Mouse (Mus musculus): ENCODE measurements around the gene Nfkbiz.

Nfkbiz gene

DNA sequence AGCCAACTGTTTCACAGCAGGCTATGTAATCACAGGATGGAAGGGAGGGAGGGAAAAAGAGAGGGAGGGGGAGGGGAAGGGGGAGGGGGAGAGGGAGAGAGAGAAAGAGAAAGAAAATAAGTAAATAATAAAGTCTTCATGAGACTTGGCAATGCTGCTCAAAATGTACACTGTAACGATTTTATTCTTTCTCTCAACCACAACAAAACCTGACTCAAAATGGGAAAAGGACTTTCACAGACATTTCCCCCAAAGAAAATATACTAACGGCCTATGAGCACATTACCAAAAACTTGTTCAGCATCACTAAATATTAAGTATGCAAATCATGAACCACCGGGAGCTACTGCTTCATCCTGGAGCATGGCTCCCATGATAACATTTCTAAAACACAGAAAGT, 54.8 kb downstream of the Nfkbiz start:
- TF ChIP-seq NANOG (IDR thresholded peaks at IDR 0.05; ENCODE audit: borderline replicate concordance, low read length) (no peak), POU5F1 (IDR thresholded peaks at IDR 0.05; ENCODE audit: borderline replicate concordance, low read length) (no peak), CTCF (conservative IDR thresholded peaks at IDR 0.05; ENCODE audit: low read length) (no peak)
- 0 out of 2 replicates have a peak, but pooled peaks cover 2% of the 10 kb centered on the region for H3K27me3 ChIP-seq (ENCODE audit: insufficient read depth, low read length)

DNA sequence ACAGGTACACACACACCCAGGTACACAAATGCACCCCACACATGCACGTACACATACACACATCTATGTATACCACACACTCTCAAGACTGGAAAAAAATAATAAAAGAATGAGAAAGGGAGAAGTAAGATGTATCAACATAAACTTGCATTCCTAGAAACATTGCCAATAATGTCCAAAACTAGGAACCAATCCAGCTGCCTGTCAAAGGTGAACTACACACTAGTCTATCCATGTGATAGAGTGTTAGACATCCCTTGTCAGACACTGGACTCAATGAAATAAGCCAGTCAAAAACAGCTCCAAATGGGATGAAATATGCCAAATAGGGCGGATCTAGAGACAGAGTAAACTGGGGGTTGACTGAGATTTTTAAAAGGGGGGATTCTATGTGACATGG, 55.8 kb downstream of the Nfkbiz start:
- Histone ChIP-seq H3K36me3 (ENCODE audit: insufficient read depth, low read length) (no peaks in the 10 kb centered on the region), H3K9me3 (ENCODE audit: low read length) (peaks cover 13% of the 10 kb centered on the region), H3K27me3 (ENCODE audit: insufficient read depth, low read length) (0 out of 2 replicates have a peak, but pooled peaks cover 2% of the 10 kb centered on the region), H3K4me3 (replicated peaks; ENCODE audit: low read length) (no peak overlapping the region), H3K4me1 (replicated peaks; ENCODE audit: low read depth, low read length) (peaks cover 12% of the 10 kb centered on the region)
- TF ChIP-seq CTCF (conservative IDR thresholded peaks at IDR 0.05; ENCODE audit: low read length) = no peak
- no peak for TF ChIP-seq NANOG (IDR thresholded peaks at IDR 0.05; ENCODE audit: borderline replicate concordance, low read length)
- no peak for TF ChIP-seq POU5F1 (IDR thresholded peaks at IDR 0.05; ENCODE audit: borderline replicate concordance, low read length)

More for the DNA sequence above, 54.8 kb downstream of the Nfkbiz start:
- no peaks in the 10 kb centered on the region for H3K36me3 ChIP-seq (ENCODE audit: insufficient read depth, low read length)
- H3K9me3 ChIP-seq (ENCODE audit: low read length) = peaks cover 15% of the 10 kb centered on the region
- no peak overlapping the region for H3K4me3 ChIP-seq (replicated peaks; ENCODE audit: low read length)
- peaks cover 12% of the 10 kb centered on the region for H3K4me1 ChIP-seq (replicated peaks; ENCODE audit: low read depth, low read length)

DNA sequence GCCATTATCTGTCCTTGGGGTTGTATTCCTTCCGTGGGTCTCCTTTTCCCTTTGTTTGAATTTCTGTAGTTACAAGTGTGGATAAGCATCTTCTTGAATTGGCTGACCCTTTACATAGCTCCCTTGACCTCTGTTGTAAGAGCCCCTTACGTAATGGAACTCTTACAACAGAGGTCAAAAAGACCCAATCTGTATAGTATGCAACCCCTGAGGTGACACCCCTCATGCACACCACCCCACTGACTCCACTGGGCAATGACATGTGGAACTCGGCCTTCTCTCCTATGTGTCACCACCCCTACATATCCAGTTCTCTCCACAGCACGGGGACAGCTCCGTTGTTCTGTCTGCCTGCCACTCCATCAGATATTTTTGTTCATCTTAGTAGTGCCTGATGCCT, 56.9 kb downstream of the Nfkbiz start:
- no peak overlapping the region for H3K4me3 ChIP-seq (replicated peaks; ENCODE audit: low read length)

DNA sequence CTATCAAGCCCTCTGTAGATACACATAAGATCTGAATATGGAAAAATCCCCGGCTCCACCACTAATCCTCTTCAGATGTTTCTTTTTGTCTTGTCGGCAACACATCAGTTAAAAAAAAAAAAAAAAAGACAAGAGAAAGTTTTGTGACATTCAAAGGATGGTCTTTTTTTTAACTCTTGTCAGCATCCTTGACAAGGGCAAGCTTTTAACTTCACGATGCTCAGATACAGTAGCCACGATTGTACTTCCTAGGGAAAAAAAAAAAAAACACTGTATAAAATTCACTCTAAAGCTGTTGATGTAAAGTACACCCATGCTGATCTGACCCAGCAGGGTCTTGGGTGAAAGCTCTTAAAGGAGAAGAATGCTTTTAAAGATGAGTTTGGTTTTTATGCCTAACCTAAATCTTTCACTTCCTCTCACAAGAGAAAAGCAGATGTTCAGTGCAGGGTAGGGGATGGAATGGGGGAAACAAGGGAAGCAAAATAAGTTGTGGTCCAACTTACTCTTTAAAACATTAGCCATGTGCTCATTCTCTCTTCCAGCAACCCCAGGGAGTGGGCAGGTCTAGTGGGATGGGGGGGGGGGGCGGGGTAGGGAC, 57.6 kb downstream of the Nfkbiz start:
- Histone ChIP-seq H3K9me3 (ENCODE audit: low read length) (peaks cover 3% of the 10 kb centered on the region; the same call in 1 of the 2 replicates), H3K4me1 (replicated peaks; ENCODE audit: low read depth, low read length) (peaks cover 10% of the 10 kb centered on the region), H3K36me3 (ENCODE audit: insufficient read depth, low read length) (no peaks in the 10 kb centered on the region), H3K4me3 (replicated peaks; ENCODE audit: low read length) (no peak overlapping the region), H3K27me3 (ENCODE audit: insufficient read depth, low read length) (0 out of 2 replicates have a peak, but pooled peaks cover 2% of the 10 kb centered on the region)
- TF ChIP-seq POU5F1 (IDR thresholded peaks at IDR 0.05; ENCODE audit: borderline replicate concordance, low read length) (no peak), NANOG (IDR thresholded peaks at IDR 0.05; ENCODE audit: borderline replicate concordance, low read length) (no peak), CTCF (conservative IDR thresholded peaks at IDR 0.05; ENCODE audit: low read length) (no peak)

More for the DNA sequence above, 56.9 kb downstream of the Nfkbiz start:
- TF ChIP-seq NANOG (IDR thresholded peaks at IDR 0.05; ENCODE audit: borderline replicate concordance, low read length) (no peak), POU5F1 (IDR thresholded peaks at IDR 0.05; ENCODE audit: borderline replicate concordance, low read length) (no peak), CTCF (conservative IDR thresholded peaks at IDR 0.05; ENCODE audit: low read length) (no peak)
- no peaks in the 10 kb centered on the region for H3K36me3 ChIP-seq (ENCODE audit: insufficient read depth, low read length)
- peaks cover 10% of the 10 kb centered on the region for H3K4me1 ChIP-seq (replicated peaks; ENCODE audit: low read depth, low read length)
- H3K27me3 ChIP-seq (ENCODE audit: insufficient read depth, low read length) = 0 out of 2 replicates have a peak, but pooled peaks cover 2% of the 10 kb centered on the region
- peaks cover 6% of the 10 kb centered on the region; the same call in 1 of the 2 replicates for H3K9me3 ChIP-seq (ENCODE audit: low read length)

DNA sequence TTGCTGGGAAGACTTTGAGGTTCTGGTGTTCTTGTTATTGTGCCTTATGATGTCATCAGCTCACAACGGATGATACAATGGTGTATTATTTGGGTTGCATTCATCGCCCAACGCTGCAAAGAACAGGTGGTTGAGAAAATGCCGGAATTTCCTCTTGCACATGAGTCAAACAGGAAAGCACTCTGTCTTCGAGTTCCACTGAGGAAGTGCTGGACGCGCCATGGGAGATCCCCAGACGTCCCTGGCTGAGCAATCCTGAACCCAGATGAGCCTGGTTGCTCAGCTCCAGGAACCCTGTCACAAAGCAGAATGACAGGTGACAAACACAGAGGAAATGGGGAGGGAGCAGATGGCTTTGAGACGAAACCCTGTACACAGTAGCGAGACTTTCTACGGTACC, 62.4 kb downstream of the Nfkbiz start:
- peaks cover 3% of the 10 kb centered on the region; the same call in 1 of the 2 replicates for H3K9me3 ChIP-seq (ENCODE audit: low read length)
- H3K36me3 ChIP-seq (ENCODE audit: insufficient read depth, low read length) = no peaks in the 10 kb centered on the region
- no peaks in the 10 kb centered on the region for H3K4me1 ChIP-seq (replicated peaks; ENCODE audit: low read depth, low read length)
- no peak overlapping the region for H3K4me3 ChIP-seq (replicated peaks; ENCODE audit: low read length)
- H3K27me3 ChIP-seq (ENCODE audit: insufficient read depth, low read length) = no peaks in the 10 kb centered on the region
- no peak for TF ChIP-seq NANOG (IDR thresholded peaks at IDR 0.05; ENCODE audit: borderline replicate concordance, low read length)
- TF ChIP-seq CTCF (conservative IDR thresholded peaks at IDR 0.05; ENCODE audit: low read length) = no peak
- TF ChIP-seq POU5F1 (IDR thresholded peaks at IDR 0.05; ENCODE audit: borderline replicate concordance, low read length) = no peak

DNA sequence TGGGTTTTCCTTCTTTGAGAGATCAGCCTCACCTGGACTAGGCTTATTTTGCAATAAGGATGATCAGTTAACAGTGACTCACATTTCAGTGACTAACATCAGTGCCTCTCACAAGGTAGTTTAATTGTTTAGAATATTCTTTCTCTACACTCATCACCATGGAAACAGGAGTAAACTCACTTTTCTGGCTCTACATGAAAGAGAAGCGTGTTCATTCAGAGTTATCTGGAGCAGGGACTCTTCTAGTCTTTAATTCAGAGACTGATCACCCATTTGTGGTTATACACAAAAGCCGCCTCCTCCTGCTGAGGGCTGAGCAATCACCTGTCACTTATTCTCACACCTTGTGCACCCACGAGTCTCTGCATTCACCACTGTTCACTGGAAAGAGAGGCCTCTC, 68.5 kb downstream of the Nfkbiz start:
- Histone ChIP-seq H3K36me3 (ENCODE audit: insufficient read depth, low read length) (no peaks in the 10 kb centered on the region), H3K4me1 (replicated peaks; ENCODE audit: low read depth, low read length) (no peaks in the 10 kb centered on the region), H3K4me3 (replicated peaks; ENCODE audit: low read length) (no peak overlapping the region), H3K27me3 (ENCODE audit: insufficient read depth, low read length) (no peaks in the 10 kb centered on the region), H3K9me3 (ENCODE audit: low read length) (no peaks in the 10 kb centered on the region)
- no peak for TF ChIP-seq CTCF (conservative IDR thresholded peaks at IDR 0.05; ENCODE audit: low read length)
- no peak for TF ChIP-seq POU5F1 (IDR thresholded peaks at IDR 0.05; ENCODE audit: borderline replicate concordance, low read length)
